7 mouse cellular contexts compared by ENCODE assay signal in the genomic region with DNA sequence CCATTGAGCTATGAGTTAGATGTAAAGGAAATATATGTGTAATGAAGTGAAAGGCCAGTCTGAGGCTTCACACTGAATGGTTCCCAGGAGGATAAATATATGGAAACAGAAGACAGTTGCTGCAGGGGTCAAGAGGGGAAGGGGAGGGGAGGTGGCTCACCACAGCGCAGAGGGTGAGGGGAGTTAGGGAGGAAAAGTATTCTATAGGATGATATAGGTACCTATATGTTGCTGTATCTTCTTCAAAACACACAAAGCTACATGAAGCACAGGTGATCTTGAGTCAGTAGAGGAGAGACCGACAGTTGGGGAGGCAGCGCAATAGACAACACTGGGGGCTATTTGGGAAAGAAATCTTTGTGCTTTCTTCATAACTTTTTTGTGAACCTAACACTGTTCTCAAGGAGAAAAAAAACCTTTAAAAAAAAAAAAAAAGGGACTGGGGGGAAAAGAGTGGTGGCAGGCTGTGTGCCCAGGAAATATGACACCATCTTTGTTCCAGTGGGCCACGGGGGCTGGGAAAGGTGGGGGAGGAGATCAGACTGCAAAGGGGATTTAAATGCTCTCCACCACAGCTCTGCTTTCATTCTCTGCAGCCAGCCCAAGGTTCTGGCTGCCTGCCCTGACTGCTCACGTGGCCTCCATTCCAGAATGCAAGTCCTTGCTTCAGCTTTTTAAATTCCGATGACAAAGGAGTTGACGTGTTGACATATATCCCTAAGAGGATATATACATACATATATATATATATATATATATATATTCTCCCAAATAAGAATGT.
DNase-seq lines count a peak whose midpoint lies in the region; ATAC-seq and TF ChIP-seq lines count a peak whose summit lies in the region.

No protein-coding gene starts in this region.

- no peaks in the 10 kb centered on the region for H3K9me3 ChIP-seq in neural tube, embryonic 15.5 days (replicated peaks)

- H3K4me3 ChIP-seq in lung, adult 2 months (replicated peaks; ENCODE audit: extremely low read depth, low read depth, low read length), result no peak overlapping the region
- no peak overlapping the region for H3K4me3 ChIP-seq in neural tube, embryonic 15.5 days (replicated peaks)

- H3K9ac ChIP-seq in neural tube, embryonic 15.5 days (replicated peaks), result no peak overlapping the region

- TF ChIP-seq POLR2A in lung, adult 2 months (IDR thresholded peaks at IDR 0.05; ENCODE audit: borderline replicate concordance, extremely low read depth, low read depth, low read length), result no peak

- no peak overlapping the region for H3K4me2 ChIP-seq in neural tube, embryonic 15.5 days

- TF ChIP-seq CTCF in lung, adult 2 months (IDR thresholded peaks at IDR 0.05; ENCODE audit: insufficient read depth, low read length), result no peak

- DNase-seq in adrenal gland, adult (ENCODE audit: inconsistent age in 2 of 2, low spot score in 1 of 2), result peak; percentile 22 to 63
- DNase-seq in embryo, embryonic 10 days (ENCODE audit: low spot score), result peak; percentile 63
- DNase-seq in heart, adult 18-20 months, result peak; percentile 47 to 70
- peak; percentile 54 for DNase-seq in kidney, adult 18-20 months
- DNase-seq in lung, adult 2 months, result peak; percentile 11
- no peak for DNase-seq in spleen, postnatal 36 days (ENCODE audit: low spot score in 2 of 2)

- no peaks in the 10 kb centered on the region for H3K36me3 ChIP-seq in neural tube, embryonic 15.5 days

- ATAC-seq in neural tube, embryonic 15.5 days (ENCODE audit: low FRiP score), result peak; percentile 59; the same call in 1 of the 2 replicates

- no peaks in the 10 kb centered on the region for H3K27me3 ChIP-seq in neural tube, embryonic 15.5 days (replicated peaks)

- H3K27ac ChIP-seq in neural tube, embryonic 15.5 days (replicated peaks), result no peak overlapping the region

- no peaks in the 10 kb centered on the region for H3K4me1 ChIP-seq in lung, adult 2 months (ENCODE audit: control insufficient read depth, insufficient read depth, low read length)
- peaks cover 12% of the 10 kb centered on the region for H3K4me1 ChIP-seq in neural tube, embryonic 15.5 days

- WGBS in lung, adult 2 months, result 31% methylated on average over 7 of the region's 7 CpGs
- 26% methylated on average over 7 of the region's 7 CpGs for WGBS in neural tube, embryonic 15.5 days

Comparison
In these comparisons a context has a peak if more than half of its experiments do, and no peak if none do; other contexts are left out.
1. DNase-seq: peak in adrenal gland, adult (2 of 2), embryo, embryonic 10 days (single experiment), heart, adult 18-20 months (2 of 2), kidney, adult 18-20 months (single experiment) and lung, adult 2 months (single experiment); none in spleen, postnatal 36 days (0 of 2).